In genomic region chr13:117604073-117604472, GRCm38 (mm10) we compare ENCODE assay signal across 10 mouse cellular contexts. TPM values are rescaled to one million over a fixed set of nuclear protein-coding genes. Genes with fewer than 3 reads are reported as not detected.
DNase-seq lines count a peak whose midpoint lies in the region; ATAC-seq lines count a peak whose summit lies in the region.
"Had no signal": no experiment of that assay in that cellular context is flagged by ENCODE, and none has a peak within 500 bp of the region (broad histone marks: within the 10 kb centered on the region; RNA-seq: fewer than 3 reads in every experiment).

No protein-coding gene starts in this region.

- peaks cover 27% of the 10 kb centered on the region for H3K27me3 ChIP-seq in hindbrain, embryonic 14.5 days (ENCODE audit: control insufficient read depth, insufficient read depth, low read length)
- peaks cover 11% of the 10 kb centered on the region; the same call in 1 of the 2 replicates for H3K27me3 ChIP-seq in midbrain, embryonic 14.5 days (ENCODE audit: control insufficient read depth, insufficient read depth, low read length)

- WGBS in hindbrain, embryonic 14.5 days = 32% methylated on average over 7 of the region's 7 CpGs
- WGBS in midbrain, embryonic 14.5 days = 34% methylated on average over 7 of the region's 7 CpGs

- H3K9me3 ChIP-seq in hindbrain, embryonic 14.5 days (ENCODE audit: control insufficient read depth, low read length) = no peaks in the 10 kb centered on the region
- H3K9me3 ChIP-seq in midbrain, embryonic 14.5 days (ENCODE audit: control insufficient read depth, low read length) = no peaks in the 10 kb centered on the region
- H3K9me3 ChIP-seq: megakaryocyte, embryonic 14.5 days had no signal

- H3K9ac ChIP-seq in hindbrain, embryonic 14.5 days = peak overlapping the region; percentile 67
- no peak overlapping the region for H3K9ac ChIP-seq in midbrain, embryonic 14.5 days (replicated peaks; ENCODE audit: low read length)

- peak; percentile 67 for ATAC-seq in common myeloid progenitor, adult 5-6 weeks (replicated peaks; ENCODE audit: low read depth, poor library complexity, severe bottlenecking)
- no peak for ATAC-seq in hindbrain, embryonic 14.5 days (ENCODE audit: low FRiP score)
- no peak for ATAC-seq in midbrain, embryonic 14.5 days (ENCODE audit: low FRiP score, low TSS enrichment)

- no peaks in the 10 kb centered on the region for H3K36me3 ChIP-seq in hindbrain, embryonic 14.5 days (replicated peaks; ENCODE audit: control insufficient read depth, insufficient read depth)
- H3K36me3 ChIP-seq in midbrain, embryonic 14.5 days (ENCODE audit: control insufficient read depth, insufficient read depth, low read length) = no peaks in the 10 kb centered on the region
- H3K36me3 ChIP-seq: G1E had no signal

- peak overlapping the region; percentile 84 for H3K4me2 ChIP-seq in hindbrain, embryonic 14.5 days (replicated peaks)
- peak overlapping the region; percentile 85 for H3K4me2 ChIP-seq in midbrain, embryonic 14.5 days (ENCODE audit: low read length)

- peak overlapping the region; percentile 82 for H3K4me3 ChIP-seq in hindbrain, embryonic 14.5 days (replicated peaks; ENCODE audit: low read length)
- peak overlapping the region; percentile 70 for H3K4me3 ChIP-seq in midbrain, embryonic 14.5 days (replicated peaks; ENCODE audit: low read depth, low read length)
- H3K4me3 ChIP-seq: megakaryocyte, embryonic 14.5 days had no signal

- H3K4me1 ChIP-seq in hindbrain, embryonic 14.5 days (replicated peaks; ENCODE audit: control insufficient read depth, insufficient read depth, low read length) = peaks cover 13% of the 10 kb centered on the region; the same call in 1 of the 2 replicates
- peaks cover 4% of the 10 kb centered on the region; the same call in 1 of the 2 replicates for H3K4me1 ChIP-seq in midbrain, embryonic 14.5 days (ENCODE audit: control insufficient read depth, insufficient read depth, low read length)

- no peak overlapping the region for H3K27ac ChIP-seq in hindbrain, embryonic 14.5 days
- no peak overlapping the region for H3K27ac ChIP-seq in midbrain, embryonic 14.5 days (replicated peaks; ENCODE audit: low read depth, low read length)

- peak; percentile 11 to 25 for DNase-seq in cerebellum, postnatal 25 days
- no peak for DNase-seq in cerebellum, adult 11 months
- DNase-seq in 3T3-L1 (ENCODE audit: low read depth, low spot score) = peak; percentile 69
- peak; percentile 60 for DNase-seq in hindbrain, embryonic 14.5 days (ENCODE audit: low spot score)
- DNase-seq in midbrain, embryonic 14.5 days = peak; percentile 56
- no peak for DNase-seq in frontal cortex, postnatal 36 days (ENCODE audit: low spot score in 2 of 2)
- DNase-seq in urinary bladder, postnatal 4 days (ENCODE audit: low spot score in 2 of 2) = no peak

RNA-seq across cellular contexts. Expression of gene Hcn1, which starts 2.0 kb away (rescaled TPM):
- not detected in 2 replicates for total RNA-seq in common myeloid progenitor, adult 5-6 weeks (2017)
- polyA plus RNA-seq in hindbrain, embryonic 14.5 days (2014; fragmentation: Nextera tagmentation; extraction: Ambion mirVana) = 1.4 TPM in 2 replicates
- 0.71 and 0.98 TPM in 2 replicates for polyA plus RNA-seq in midbrain, embryonic 14.5 days (2014; fragmentation: Nextera tagmentation; extraction: Ambion mirVana)
- polyA plus RNA-seq: G1E had no signal

Comparison
In these comparisons a context has a peak if more than half of its experiments do, and no peak if none do; other contexts are left out.
1. DNase-seq: peak in cerebellum, postnatal 25 days (2 of 2), 3T3-L1 (single experiment), hindbrain, embryonic 14.5 days (single experiment) and midbrain, embryonic 14.5 days (single experiment); none in cerebellum, adult 11 months (single experiment), frontal cortex, postnatal 36 days (0 of 2) and urinary bladder, postnatal 4 days (0 of 2).